Mouse (Mus musculus) kidney, embryonic 14.5 days (tissue): ENCODE measurements around the gene Wnk1. TPM values are rescaled to one million over a fixed set of nuclear protein-coding genes. Genes with fewer than 3 reads are reported as not detected.

Experiments used
- ATAC-seq: fragments of 200-750 bp; cut with Nextera tagmentation; 2 replicates; pipeline ENCODE4 v1.8.0; 2017; ENCODE audit warnings: moderate number of reproducible peaks, mild to moderate bottlenecking, moderate TSS enrichment, moderate library complexity; ENCODE audit not compliant: low FRiP score, low TSS enrichment
- H3K27ac ChIP-seq: fragments of 300-500 bp; sonication (generic); 2 replicates; pipeline ENCODE4 v1.5.1; 2014; ENCODE audit warnings: low read depth, mild to moderate bottlenecking, low read length, moderate library complexity, mixed read lengths
- H3K27me3 ChIP-seq: fragments of 300-500 bp; sonication (generic); 2 replicates; pipeline ENCODE4 v1.6.1; 2014; ENCODE audit warnings: mild to moderate bottlenecking, low read length; ENCODE audit not compliant: control insufficient read depth, insufficient read depth
- H3K36me3 ChIP-seq: fragments of 300-500 bp; sonication (generic); 2 replicates; pipeline ENCODE4 v1.6.1; 2014; ENCODE audit warnings: low read length, mixed read lengths; ENCODE audit not compliant: control insufficient read depth, insufficient read depth
- H3K4me1 ChIP-seq: fragments of 300-500 bp; sonication (generic); 2 replicates; pipeline ENCODE4 v1.6.1; 2014; ENCODE audit warnings: low read length, mixed read lengths; ENCODE audit not compliant: control insufficient read depth, insufficient read depth
- H3K4me2 ChIP-seq: fragments of 300-500 bp; sonication (generic); replicated peaks from 2 replicates; pipeline ENCODE4 v1.6.1; 2014; ENCODE audit warnings: low read depth, mild to moderate bottlenecking, low read length
- H3K4me3 ChIP-seq: fragments of 300-500 bp; sonication (generic); 2 replicates; pipeline ENCODE4 v1.5.1; 2014; ENCODE audit warnings: mild to moderate bottlenecking, low read length
- H3K9ac ChIP-seq: fragments of 300-500 bp; sonication (generic); 2 replicates; pipeline ENCODE4 v1.6.1; 2014; ENCODE audit warnings: low read depth, mild to moderate bottlenecking, low read length, moderate library complexity
- H3K9me3 ChIP-seq: fragments of 300-500 bp; sonication (generic); 2 replicates; pipeline ENCODE4 v1.6.1; 2016; ENCODE audit warnings: low read length; ENCODE audit not compliant: control insufficient read depth
- WGBS: fragments of 180-500 bp; shearing (Covaris S2); extraction: QIAGEN DNeasy Blood & Tissue Kit; methylation state at CpG from one replicate; pipeline ENCODE4 v1.1.7; 2014; 5-methylcytosine and 5-hydroxymethylcytosine counted together
- microRNA counts: library from miRNA; unstranded; fragments of <30 nt; microRNA quantifications from one replicate; lab custom pipeline; 2017
- microRNA-seq: library from miRNA; unstranded; fragments of <30 nt; microRNA quantifications from one replicate; pipeline ENCODE4, GENCODE M21; 2016
- polyA plus RNA-seq: library from polyadenylated mRNA; unstranded; fragments of >200 nt; fragmentation: Nextera tagmentation; extraction: Ambion mirVana; gene quantifications from 2 replicates; pipeline ENCODE4 v1.2.1, GENCODE M21; 2014

Wnk1 gene
- polyA plus RNA-seq, 1 experiment from 2014 or later = 74.9 TPM

GRCm38 (mm10) chr6:119902204-119903080 is 136.0 kb downstream of the Wnk1 start, which contains the start of gene Rad52:
Gene Rad52 (plus strand): TSS chr6:119902698.
- 1% methylated on average over 67 of the region's 67 CpGs for WGBS
- Histone ChIP-seq H3K9me3 (no peaks in the 10 kb centered on the region), H3K27me3 (no peaks in the 10 kb centered on the region), H3K27ac (peak within 1 kb of the TSS; percentile 91), H3K36me3 (peaks cover 9% of the 10 kb centered on the region; the same call in 1 of the 2 replicates), H3K9ac (peak within 1 kb of the TSS; percentile 94), H3K4me2 (peak within 1 kb of the TSS; percentile 84), H3K4me1 (no peaks in the 10 kb centered on the region), H3K4me3 (peak within 1 kb of the TSS; percentile 91)
- peak; percentile 89 for ATAC-seq

- Histone ChIP-seq H3K9me3 (no peaks in the 10 kb centered on the region), H3K27me3 (no peaks in the 10 kb centered on the region), H3K4me3 (no peak overlapping the region), H3K36me3 (no peaks in the 10 kb centered on the region), H3K4me2 (no peak overlapping the region), H3K9ac (no peak overlapping the region), H3K4me1 (no peaks in the 10 kb centered on the region), H3K27ac (no peak overlapping the region)
- WGBS = 79% methylated on average over 7 of the region's 7 CpGs
- no peak for ATAC-seq
Observed at GRCm38 (mm10) chr6:119892711-119893110, 145.8 kb downstream of the Wnk1 start.

GRCm38 (mm10) chr6:119883151-119883550 is 155.3 kb downstream of the Wnk1 start:
- Histone ChIP-seq H3K4me2 (no peak overlapping the region), H3K27me3 (no peaks in the 10 kb centered on the region), H3K9ac (no peak overlapping the region), H3K9me3 (no peaks in the 10 kb centered on the region), H3K36me3 (no peaks in the 10 kb centered on the region), H3K27ac (no peak overlapping the region), H3K4me1 (no peaks in the 10 kb centered on the region), H3K4me3 (no peak overlapping the region)
- ATAC-seq = no peak
- WGBS = 78% methylated on average over 7 of the region's 7 CpGs

MicroRNAs encoded within 50 kb of the gene (microRNA counts, 519-probe panel; counts per million panel counts)
- microRNA mmu-miR-706 (lab: Ali Mortazavi, UCI) = not detected

Small RNA genes within 50 kb of the gene (microRNA-seq; reads per million reads assigned to microRNA genes)
- not detected for gene Mir706

Other genes with a start within 250 kb of the Wnk1 start
- gene Erc1, start 190.5 kb downstream of the Wnk1 start, polyA plus RNA-seq = 13.2 and 30.0 TPM in 2 replicates
- gene Rad52, start 136.0 kb downstream of the Wnk1 start, polyA plus RNA-seq = 22.4 and 29.8 TPM in 2 replicates
- not detected in 2 replicates for gene Ninj2, start 54.7 kb upstream of the Wnk1 start, polyA plus RNA-seq